Mouse (Mus musculus) left cerebral cortex, postnatal 14 days (tissue): ENCODE data around the gene Atp1b2. TPM values are rescaled to one million over a fixed set of nuclear protein-coding genes. Genes with fewer than 3 reads are reported as not detected.

Experiments used
- DNase-seq, 2 experiments: peaks; one replicate each; pipeline ENCODE4 v3.0.0; 2021 to 2022; ENCODE audit warnings: low spot score in 2 of 2, mixed read lengths in 1 of 2
- intact Hi-C: fragments of 180-260 bp; cut with DNase I; formaldehyde crosslinking; loops from one replicate; pipeline ENCODE4 v1.15.1; 2025
- total RNA-seq, 2 experiments: library from RNA; stranded (reverse); gene quantifications; 2 replicates each; pipeline ENCODE4 v1.2.3; 2021

The Atp1b2 gene
- total RNA-seq, 2 experiments from 2014 or later = 451 to 452 TPM

- intact Hi-C loops = loop anchor here (2.0 kb wide), 1 partner anchor 33 kb away; the partner anchor contains the start of genes Trp53 and Wrap53
Measured at GRCm38 (mm10) chr11:69613553-69614256, 8.0 kb upstream of the Atp1b2 start.

GRCm38 (mm10) chr11:69610899-69611298 is 5.2 kb upstream of the Atp1b2 start:
- DNase-seq = no peak
- intact Hi-C loops = no loop called here

More at GRCm38 (mm10) chr11:69613553-69614256, 8.0 kb upstream of the Atp1b2 start:
- peak; percentile 79 to 83 for DNase-seq

GRCm38 (mm10) chr11:69609416-69609815 is 3.7 kb upstream of the Atp1b2 start:
- intact Hi-C loops = no loop called here
- DNase-seq = no peak

GRCm38 (mm10) chr11:69608525-69608924 is 2.8 kb upstream of the Atp1b2 start:
- no peak for DNase-seq
- intact Hi-C loops = no loop called here

- intact Hi-C loops = no loop called here
- no peak for DNase-seq
Measured at GRCm38 (mm10) chr11:69606832-69607231, 1.1 kb upstream of the Atp1b2 start.

GRCm38 (mm10) chr11:69606491-69606795 is 701 bp upstream of the Atp1b2 start:
- DNase-seq = no peak
- intact Hi-C loops = no loop called here

- DNase-seq = peak; percentile 31 to 49
- intact Hi-C loops = no loop called here
Measured at GRCm38 (mm10) chr11:69604795-69605664, 712 bp downstream of the Atp1b2 start.

GRCm38 (mm10) chr11:69604347-69604746 is 1.4 kb downstream of the Atp1b2 start:
- intact Hi-C loops = no loop called here
- DNase-seq = no peak

- intact Hi-C loops = no loop called here
- DNase-seq = no peak
Measured at GRCm38 (mm10) chr11:69603516-69603915, 2.2 kb downstream of the Atp1b2 start.

- DNase-seq = no peak
- intact Hi-C loops = no loop called here
Measured at GRCm38 (mm10) chr11:69601768-69602167, 4.0 kb downstream of the Atp1b2 start.

GRCm38 (mm10) chr11:69600098-69600497 is 5.6 kb downstream of the Atp1b2 start:
- peak; percentile 75 to 81 for DNase-seq
- intact Hi-C loops = no loop called here

- intact Hi-C loops = no loop called here
- DNase-seq = no peak
Measured at GRCm38 (mm10) chr11:69599436-69599835, 6.3 kb downstream of the Atp1b2 start.

- DNase-seq = no peak
- intact Hi-C loops = no loop called here
Measured at GRCm38 (mm10) chr11:69594853-69595252, 10.9 kb downstream of the Atp1b2 start.

GRCm38 (mm10) chr11:69592799-69593198 is 12.9 kb downstream of the Atp1b2 start:
- no peak for DNase-seq
- intact Hi-C loops = no loop called here

- intact Hi-C loops = no loop called here
- peak; percentile 72 to 83 for DNase-seq
Measured at GRCm38 (mm10) chr11:69591899-69592637, 13.7 kb downstream of the Atp1b2 start.

- DNase-seq = no peak
- intact Hi-C loops = no loop called here
Measured at GRCm38 (mm10) chr11:69591424-69591823, 14.3 kb downstream of the Atp1b2 start.

- intact Hi-C loops = no loop called here
- no peak for DNase-seq
Measured at GRCm38 (mm10) chr11:69590622-69591021, 15.1 kb downstream of the Atp1b2 start.

GRCm38 (mm10) chr11:69589207-69589834 is 16.4 kb downstream of the Atp1b2 start:
- no peak for DNase-seq
- intact Hi-C loops = no loop called here

GRCm38 (mm10) chr11:69585718-69586325 is 19.9 kb downstream of the Atp1b2 start:
- intact Hi-C loops = no loop called here
- DNase-seq = no peak
